Mouse (Mus musculus): ENCODE results near the gene Pet100. TPM values are rescaled to one million over a fixed set of nuclear protein-coding genes. Genes with fewer than 3 reads are reported as not detected.
A peak's percentile ranks its signal among the peaks of the same experiment; 100 is the strongest.

Gene Pet100
- polyA plus RNA-seq, 1 experiment, result 17.8 TPM

DNA sequence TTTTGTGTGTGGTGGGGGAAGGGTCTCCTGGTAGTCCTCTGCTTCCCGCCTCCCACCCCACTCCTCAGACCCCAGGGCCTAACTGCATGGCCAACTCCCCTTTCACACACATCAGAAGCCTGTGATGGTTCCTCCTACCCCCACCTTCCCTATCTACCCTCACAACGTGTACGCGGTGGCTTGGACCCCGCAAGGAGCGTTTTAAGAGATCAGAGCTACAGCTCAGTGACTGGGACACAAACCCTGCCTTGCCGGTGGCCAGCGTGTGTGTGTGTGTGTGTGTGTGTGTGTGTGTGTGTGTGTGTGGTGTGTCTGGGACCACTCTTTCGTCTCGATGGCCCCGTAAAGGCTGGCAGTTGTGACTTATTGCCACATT is 33.1 kb upstream of the Pet100 start:
- H3K9me3 ChIP-seq (ENCODE audit: control insufficient read depth, low read length), result no peaks in the 10 kb centered on the region
- H3K4me3 ChIP-seq (replicated peaks), result peak overlapping the region; percentile 72
- TF ChIP-seq GATA1 (IDR thresholded peaks at IDR 0.05; ENCODE audit: low read length) (no peak), TAL1 (IDR thresholded peaks at IDR 0.05; ENCODE audit: low read length) (no peak)
- H3K4me1 ChIP-seq (ENCODE audit: control insufficient read depth), result peaks cover 33% of the 10 kb centered on the region
- no peaks in the 10 kb centered on the region for H3K36me3 ChIP-seq (ENCODE audit: control insufficient read depth)
- H3K27me3 ChIP-seq (ENCODE audit: control insufficient read depth), result peaks cover 7% of the 10 kb centered on the region

DNA sequence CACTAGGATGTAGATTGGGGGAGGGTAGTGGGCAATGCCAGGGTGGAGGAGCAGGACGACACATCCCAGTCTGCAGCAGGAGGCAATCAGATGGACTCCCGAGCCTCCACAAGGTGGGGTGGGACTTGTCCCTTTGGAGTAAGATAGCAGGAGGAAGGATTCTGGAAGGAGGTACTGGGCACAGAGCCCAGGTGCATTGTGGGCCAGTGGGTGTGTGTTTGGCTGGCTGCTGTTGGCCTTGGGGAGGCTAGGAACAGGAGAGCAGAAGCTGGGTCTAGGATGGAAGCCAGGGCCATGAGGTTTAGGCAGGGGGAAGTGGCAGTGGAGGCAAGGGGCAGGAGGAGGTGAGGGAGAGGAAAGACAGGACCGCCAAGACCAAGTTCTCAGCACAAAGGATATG is 27.9 kb upstream of the Pet100 start:
- Histone ChIP-seq H3K9me3 (ENCODE audit: control insufficient read depth, low read length) (no peaks in the 10 kb centered on the region), H3K4me1 (ENCODE audit: control insufficient read depth) (peaks cover 7% of the 10 kb centered on the region), H3K27me3 (ENCODE audit: control insufficient read depth) (no peaks in the 10 kb centered on the region), H3K4me3 (replicated peaks) (no peak overlapping the region), H3K36me3 (ENCODE audit: control insufficient read depth) (peaks cover 2% of the 10 kb centered on the region; the same call in 1 of the 2 replicates)
- TF ChIP-seq TAL1 (IDR thresholded peaks at IDR 0.05; ENCODE audit: low read length) (no peak), GATA1 (IDR thresholded peaks at IDR 0.05; ENCODE audit: low read length) (no peak)

DNA sequence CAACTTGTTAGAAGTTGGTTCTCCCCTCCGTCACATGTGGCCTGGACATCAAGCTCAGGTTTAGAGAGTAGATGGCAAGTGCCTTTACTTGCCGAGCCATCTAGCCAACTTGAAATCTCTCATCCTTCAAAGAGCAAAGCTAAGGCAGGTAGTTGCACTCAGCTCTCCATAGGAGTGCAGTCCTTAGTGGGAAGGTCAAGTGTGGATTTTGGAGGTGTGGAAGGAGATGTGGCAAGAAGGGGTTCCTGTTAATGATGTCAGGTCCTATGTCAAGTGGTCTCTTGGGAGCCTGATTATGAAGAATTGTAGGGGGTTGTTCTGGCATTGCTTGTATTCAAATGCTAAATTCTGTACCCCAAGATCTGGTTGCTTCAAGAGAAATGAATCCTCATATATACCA is 26.9 kb upstream of the Pet100 start:
- Histone ChIP-seq H3K4me3 (replicated peaks) (no peak overlapping the region), H3K4me1 (ENCODE audit: control insufficient read depth) (peaks cover 3% of the 10 kb centered on the region; the same call in 1 of the 2 replicates), H3K36me3 (ENCODE audit: control insufficient read depth) (peaks cover 6% of the 10 kb centered on the region), H3K27me3 (ENCODE audit: control insufficient read depth) (no peaks in the 10 kb centered on the region), H3K9me3 (ENCODE audit: control insufficient read depth, low read length) (no peaks in the 10 kb centered on the region)
- no peak for TF ChIP-seq GATA1 (IDR thresholded peaks at IDR 0.05; ENCODE audit: low read length)
- no peak for TF ChIP-seq TAL1 (IDR thresholded peaks at IDR 0.05; ENCODE audit: low read length)

DNA sequence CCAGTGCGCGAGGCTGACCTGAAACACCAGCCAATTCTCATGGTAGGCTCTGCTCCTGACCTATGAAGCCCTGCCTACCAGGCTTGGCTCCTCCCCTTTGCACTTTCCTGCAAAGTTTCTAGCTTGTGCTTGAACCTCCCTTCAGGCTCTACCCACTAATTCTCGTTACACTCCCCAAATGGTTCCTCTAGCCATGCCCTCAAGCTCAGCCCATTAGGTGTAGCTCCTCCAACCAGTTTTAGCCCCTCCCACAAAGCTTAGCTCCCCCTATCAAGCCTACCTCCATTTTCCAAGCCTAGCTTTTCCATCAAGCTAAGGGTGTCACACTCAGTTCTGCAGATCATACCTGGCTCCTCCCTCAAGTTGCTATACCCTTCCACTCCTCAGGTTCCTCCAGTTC is 23.3 kb upstream of the Pet100 start:
- TF ChIP-seq GATA1 (IDR thresholded peaks at IDR 0.05; ENCODE audit: low read length), result no peak
- no peak for TF ChIP-seq TAL1 (IDR thresholded peaks at IDR 0.05; ENCODE audit: low read length)
- Histone ChIP-seq H3K9me3 (ENCODE audit: control insufficient read depth, low read length) (no peaks in the 10 kb centered on the region), H3K4me1 (ENCODE audit: control insufficient read depth) (peaks cover 3% of the 10 kb centered on the region; the same call in 1 of the 2 replicates)

DNA sequence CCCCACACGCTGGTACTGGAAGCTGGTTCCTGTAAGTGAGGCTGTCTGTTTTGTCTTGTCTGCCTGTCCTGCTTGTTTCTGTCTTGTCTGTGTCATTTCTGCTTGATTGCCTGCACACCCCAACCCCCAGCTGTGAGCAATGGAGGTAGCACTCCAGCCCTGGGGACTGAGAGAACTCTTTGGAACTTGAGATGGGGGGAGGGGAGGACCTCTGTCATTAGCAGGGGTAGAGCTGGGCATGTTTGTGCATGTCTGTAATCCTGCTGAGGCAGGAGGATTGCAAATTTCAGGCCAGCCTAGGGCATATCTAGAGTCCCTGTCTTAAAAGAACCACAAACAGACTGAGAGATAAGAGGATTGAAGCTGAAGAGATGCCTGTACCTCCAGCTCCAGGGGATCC is 22.1 kb upstream of the Pet100 start:
- Histone ChIP-seq H3K4me3 (replicated peaks) (no peak overlapping the region), H3K36me3 (ENCODE audit: control insufficient read depth) (peaks cover 33% of the 10 kb centered on the region)
- TF ChIP-seq TAL1 (IDR thresholded peaks at IDR 0.05; ENCODE audit: low read length) (no peak), GATA1 (IDR thresholded peaks at IDR 0.05; ENCODE audit: low read length) (no peak)

More for the DNA sequence above, 23.3 kb upstream of the Pet100 start:
- H3K27me3 ChIP-seq (ENCODE audit: control insufficient read depth), result no peaks in the 10 kb centered on the region
- no peak overlapping the region for H3K4me3 ChIP-seq (replicated peaks)
- peaks cover 22% of the 10 kb centered on the region for H3K36me3 ChIP-seq (ENCODE audit: control insufficient read depth)

DNA sequence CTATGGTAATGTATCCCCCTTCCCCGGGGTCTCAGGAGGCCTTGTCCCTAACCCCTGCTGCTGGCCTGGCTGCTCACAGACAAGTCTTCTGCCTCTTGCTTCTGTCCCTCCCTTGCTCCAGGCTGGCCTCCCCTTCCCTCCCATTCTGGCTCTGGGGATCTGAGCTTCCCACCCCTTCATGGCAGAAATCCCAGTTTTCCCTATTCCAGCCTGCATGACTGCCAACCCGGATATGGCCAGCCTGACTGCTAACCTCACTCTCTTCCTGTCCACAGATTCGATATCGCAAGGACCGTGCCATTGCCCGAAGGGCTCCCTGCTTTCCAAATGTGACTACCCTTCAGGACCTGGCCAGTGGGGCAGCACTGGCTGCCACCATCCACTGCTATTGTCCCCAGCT is 20.9 kb upstream of the Pet100 start:
- H3K9me3 ChIP-seq (ENCODE audit: control insufficient read depth, low read length), result no peaks in the 10 kb centered on the region
- no peak overlapping the region for H3K4me3 ChIP-seq (replicated peaks)
- no peaks in the 10 kb centered on the region for H3K27me3 ChIP-seq (ENCODE audit: control insufficient read depth)
- no peaks in the 10 kb centered on the region; the same call in 1 of the 2 replicates for H3K4me1 ChIP-seq (ENCODE audit: control insufficient read depth)
- H3K36me3 ChIP-seq (ENCODE audit: control insufficient read depth), result peaks cover 38% of the 10 kb centered on the region
- TF ChIP-seq GATA1 (IDR thresholded peaks at IDR 0.05; ENCODE audit: low read length) (no peak), TAL1 (IDR thresholded peaks at IDR 0.05; ENCODE audit: low read length) (no peak)

More for the DNA sequence above, 22.1 kb upstream of the Pet100 start:
- H3K9me3 ChIP-seq (ENCODE audit: control insufficient read depth, low read length), result no peaks in the 10 kb centered on the region
- no peaks in the 10 kb centered on the region for H3K27me3 ChIP-seq (ENCODE audit: control insufficient read depth)
- no peaks in the 10 kb centered on the region; the same call in 1 of the 2 replicates for H3K4me1 ChIP-seq (ENCODE audit: control insufficient read depth)

DNA sequence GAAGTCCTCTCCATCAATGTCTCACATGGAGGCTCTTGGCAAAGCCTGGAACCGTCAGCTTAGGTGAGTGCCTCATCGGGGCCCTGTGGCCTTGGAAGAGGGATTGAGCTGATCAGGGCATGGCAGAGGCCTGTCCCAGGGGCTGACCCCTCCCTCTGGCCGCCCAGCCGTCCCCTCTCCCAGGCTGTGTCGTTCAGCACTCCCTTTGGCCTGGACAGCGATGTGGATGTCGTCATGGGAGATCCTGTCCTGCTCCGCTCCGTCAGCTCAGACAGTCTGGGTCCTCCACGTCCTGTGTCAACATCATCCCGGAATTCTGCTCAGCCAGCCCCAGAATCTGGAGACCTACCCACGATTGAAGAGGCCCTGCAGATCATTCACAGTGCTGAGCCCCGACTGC is 17.9 kb upstream of the Pet100 start:
- H3K36me3 ChIP-seq (ENCODE audit: control insufficient read depth), result peaks cover 53% of the 10 kb centered on the region
- H3K9me3 ChIP-seq (ENCODE audit: control insufficient read depth, low read length), result no peaks in the 10 kb centered on the region
- no peaks in the 10 kb centered on the region for H3K27me3 ChIP-seq (ENCODE audit: control insufficient read depth)
- H3K4me1 ChIP-seq (ENCODE audit: control insufficient read depth), result peaks cover 5% of the 10 kb centered on the region; the same call in 1 of the 2 replicates
- H3K4me3 ChIP-seq (replicated peaks), result no peak overlapping the region
- no peak for TF ChIP-seq GATA1 (IDR thresholded peaks at IDR 0.05; ENCODE audit: low read length)
- TF ChIP-seq TAL1 (IDR thresholded peaks at IDR 0.05; ENCODE audit: low read length), result no peak

DNA sequence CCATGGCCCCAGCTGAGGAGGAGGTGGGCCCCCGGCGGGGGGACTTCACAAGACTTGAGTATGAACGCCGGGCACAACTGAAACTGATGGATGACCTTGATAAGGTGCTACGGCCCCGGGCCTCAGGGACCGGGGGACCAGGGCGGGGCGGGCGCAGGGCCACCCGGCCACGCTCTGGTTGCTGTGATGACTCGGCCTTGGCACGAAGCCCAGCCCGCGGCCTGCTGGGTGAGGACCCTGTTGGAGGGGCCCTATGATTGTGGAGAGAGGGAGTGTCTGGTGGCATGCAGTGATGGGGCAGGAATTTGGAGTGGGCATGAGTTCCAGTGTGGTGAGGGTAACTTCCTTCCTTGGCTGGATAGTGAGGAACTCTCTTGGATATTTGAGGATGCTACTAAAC is 14.8 kb upstream of the Pet100 start:
- TF ChIP-seq TAL1 (IDR thresholded peaks at IDR 0.05; ENCODE audit: low read length), result no peak
- TF ChIP-seq GATA1 (IDR thresholded peaks at IDR 0.05; ENCODE audit: low read length), result no peak
- Histone ChIP-seq H3K9me3 (ENCODE audit: control insufficient read depth, low read length) (no peaks in the 10 kb centered on the region), H3K4me3 (replicated peaks) (no peak overlapping the region), H3K4me1 (ENCODE audit: control insufficient read depth) (peaks cover 5% of the 10 kb centered on the region; the same call in 1 of the 2 replicates), H3K36me3 (ENCODE audit: control insufficient read depth) (peaks cover 73% of the 10 kb centered on the region), H3K27me3 (ENCODE audit: control insufficient read depth) (no peaks in the 10 kb centered on the region)

DNA sequence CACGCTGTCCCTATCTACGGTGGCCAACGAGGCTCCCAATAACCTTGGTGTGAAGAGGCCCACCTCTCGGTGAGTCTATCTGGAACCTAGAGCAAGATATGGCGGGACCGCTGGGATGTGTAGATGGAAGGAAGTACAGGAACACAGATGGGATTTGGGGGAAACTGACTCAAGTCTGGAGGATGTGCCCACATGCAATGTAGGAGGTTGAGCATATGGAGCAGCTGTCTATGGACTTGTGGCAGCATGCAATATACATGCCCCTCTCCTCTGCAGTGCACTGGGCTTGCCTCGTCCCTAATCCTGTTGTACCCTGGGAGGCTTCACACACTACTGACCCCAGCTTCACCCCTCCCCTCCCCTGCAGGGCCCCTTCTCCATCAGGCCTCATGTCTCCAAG is 13.5 kb upstream of the Pet100 start:
- Histone ChIP-seq H3K4me3 (replicated peaks) (no peak overlapping the region), H3K9me3 (ENCODE audit: control insufficient read depth, low read length) (no peaks in the 10 kb centered on the region), H3K36me3 (ENCODE audit: control insufficient read depth) (peaks cover 78% of the 10 kb centered on the region), H3K27me3 (ENCODE audit: control insufficient read depth) (no peaks in the 10 kb centered on the region), H3K4me1 (ENCODE audit: control insufficient read depth) (peaks cover 5% of the 10 kb centered on the region; the same call in 1 of the 2 replicates)
- TF ChIP-seq TAL1 (IDR thresholded peaks at IDR 0.05; ENCODE audit: low read length) (no peak), GATA1 (IDR thresholded peaks at IDR 0.05; ENCODE audit: low read length) (no peak)
